Mouse (Mus musculus) kidney, postnatal 10 days (tissue): ENCODE data around the gene Spryd3.
"Not testable (repeated sequence)": the region's sequence is repeated elsewhere in the genome, so short reads cannot be mapped to it uniquely, and the experiment has no call there.

Experiments
- DNase-seq: peaks from one replicate; pipeline ENCODE4 v3.0.0; 2021; ENCODE audit warnings: mixed read lengths

Gene Spryd3

DNA sequence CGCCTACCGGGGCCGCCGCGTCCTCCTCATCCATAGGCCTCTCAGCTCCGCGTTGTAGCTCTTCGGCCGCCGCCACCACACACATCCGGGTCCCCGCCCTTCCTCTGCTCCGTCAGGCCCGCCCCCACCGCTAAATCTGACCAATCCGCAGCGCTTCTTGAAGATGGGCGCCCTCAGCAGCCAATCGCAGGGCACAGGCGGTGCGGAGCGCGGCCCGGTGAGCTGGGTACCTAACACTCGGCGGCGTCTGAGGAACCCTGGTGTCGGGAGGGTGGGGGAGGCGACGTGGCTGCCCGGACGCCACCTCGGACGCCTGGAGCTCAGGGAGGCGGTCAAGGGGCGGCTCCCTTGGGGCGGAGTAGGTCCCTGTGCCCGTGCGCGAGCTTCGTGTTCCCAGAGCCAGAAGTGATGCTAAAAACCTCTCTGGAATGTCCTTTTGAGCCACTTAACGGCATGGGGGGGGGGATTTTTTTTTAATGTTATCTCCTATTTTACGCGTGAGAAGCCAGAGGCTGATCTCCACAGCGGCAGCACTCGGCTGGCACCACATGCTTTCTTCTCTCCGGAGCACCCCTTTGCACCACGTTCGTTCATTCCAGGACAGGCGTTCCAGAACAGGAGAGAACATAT is at the start of gene Spryd3:
Spryd3 (minus strand) TSS at position 106 of the 630 bp plus-strand sequence.
- DNase-seq = peak; percentile 97

DNA sequence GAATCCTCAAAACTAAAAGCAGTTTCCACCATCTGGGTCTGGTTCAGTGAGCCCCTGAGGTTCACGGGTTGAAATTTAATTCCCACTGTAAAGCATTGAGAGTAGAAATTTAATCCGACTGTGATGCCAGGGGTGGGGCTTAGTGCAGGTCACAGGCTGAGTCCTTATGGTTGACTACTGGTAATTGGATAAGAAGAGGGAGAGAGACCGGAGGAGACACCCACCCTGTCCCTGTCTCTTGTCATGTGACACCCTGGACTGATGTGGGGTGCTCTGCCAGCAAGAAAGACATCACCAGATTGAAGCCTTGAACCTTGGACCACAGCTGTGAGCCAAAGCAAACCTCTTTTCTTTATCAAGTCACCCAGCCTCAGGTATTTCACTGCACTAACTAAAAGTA is 47.0 kb upstream of the Spryd3 start:
- peak; percentile 53 for DNase-seq

DNA sequence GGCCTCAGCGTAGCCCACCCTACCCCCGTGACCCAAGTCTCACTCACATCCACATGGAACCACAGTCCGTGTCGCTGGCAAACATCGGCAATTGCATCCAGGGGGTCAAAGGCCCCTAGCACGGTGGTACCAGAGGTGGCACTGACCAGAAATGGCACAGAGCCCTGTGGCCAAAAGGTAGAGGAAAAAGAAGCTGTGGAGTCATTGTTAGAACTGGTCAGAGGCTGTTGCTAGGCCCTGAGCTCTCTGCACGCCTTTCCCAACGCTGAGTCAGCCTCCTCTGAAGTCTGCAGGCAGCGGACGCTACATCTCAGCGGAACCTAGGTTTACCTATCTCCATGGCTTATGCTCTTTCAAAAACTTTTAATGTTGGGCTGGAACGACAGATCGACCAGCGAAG is 43.9 kb upstream of the Spryd3 start:
- no peak for DNase-seq

DNA sequence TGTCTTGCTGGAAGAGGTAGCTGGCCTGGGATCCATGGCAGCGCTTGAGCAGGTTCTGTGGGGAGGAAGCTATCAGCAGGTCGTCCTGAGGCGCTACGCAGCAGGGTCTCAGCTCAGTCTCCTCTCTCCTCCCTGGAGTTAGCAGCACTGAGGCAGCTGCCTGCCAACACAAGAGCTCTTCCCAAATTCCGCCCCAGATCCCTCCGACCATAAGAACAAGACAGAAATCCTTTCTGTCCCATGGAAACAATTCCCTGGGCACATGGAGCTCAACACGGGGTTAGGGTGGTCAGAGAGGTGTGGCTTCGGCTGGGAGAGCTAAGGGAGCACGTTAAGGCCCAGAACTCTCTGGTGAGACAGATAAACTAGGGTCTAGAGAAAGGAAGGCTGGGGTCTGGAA is 43.1 kb upstream of the Spryd3 start:
- no peak for DNase-seq

DNA sequence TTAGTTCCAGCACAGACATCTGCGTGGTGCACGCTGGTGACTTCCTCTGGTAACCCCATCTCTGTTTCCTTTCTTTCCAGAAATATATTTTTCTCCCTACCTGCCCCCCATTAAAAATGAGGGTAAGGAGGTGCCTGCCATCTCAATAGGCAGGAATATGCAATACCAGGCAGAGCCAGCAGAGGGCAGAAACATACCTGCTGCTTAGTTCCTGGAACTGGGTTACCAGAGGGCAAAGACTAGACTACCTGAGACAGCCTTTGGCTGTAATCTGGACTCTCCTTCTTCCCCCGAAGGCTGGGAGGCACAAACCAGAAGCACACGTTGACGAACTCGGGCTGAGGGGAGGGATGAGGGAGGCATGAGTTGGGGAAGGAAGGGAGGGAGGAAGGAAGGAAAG is 42.2 kb upstream of the Spryd3 start:
- peak; percentile 90 for DNase-seq

DNA sequence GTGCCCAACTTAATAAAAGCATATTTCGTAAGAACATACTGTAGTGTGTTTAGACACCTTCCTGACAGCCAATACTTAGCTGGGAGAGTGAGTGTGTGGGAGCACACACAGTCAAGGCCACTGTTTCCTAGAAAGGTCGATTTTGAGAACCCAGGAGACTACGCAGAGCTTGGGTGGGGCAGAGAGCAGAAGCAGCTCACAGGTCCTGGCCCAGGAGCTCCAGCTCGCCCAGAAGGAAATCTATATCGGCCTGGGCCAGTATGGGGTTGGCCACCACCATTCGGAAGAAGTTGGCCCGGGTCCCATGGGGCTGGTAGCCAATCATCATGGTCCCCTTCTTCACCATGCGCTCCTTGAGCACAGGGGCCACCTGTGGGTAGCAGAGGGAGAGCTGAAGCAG is 41.4 kb upstream of the Spryd3 start:
- peak; percentile 23 for DNase-seq

DNA sequence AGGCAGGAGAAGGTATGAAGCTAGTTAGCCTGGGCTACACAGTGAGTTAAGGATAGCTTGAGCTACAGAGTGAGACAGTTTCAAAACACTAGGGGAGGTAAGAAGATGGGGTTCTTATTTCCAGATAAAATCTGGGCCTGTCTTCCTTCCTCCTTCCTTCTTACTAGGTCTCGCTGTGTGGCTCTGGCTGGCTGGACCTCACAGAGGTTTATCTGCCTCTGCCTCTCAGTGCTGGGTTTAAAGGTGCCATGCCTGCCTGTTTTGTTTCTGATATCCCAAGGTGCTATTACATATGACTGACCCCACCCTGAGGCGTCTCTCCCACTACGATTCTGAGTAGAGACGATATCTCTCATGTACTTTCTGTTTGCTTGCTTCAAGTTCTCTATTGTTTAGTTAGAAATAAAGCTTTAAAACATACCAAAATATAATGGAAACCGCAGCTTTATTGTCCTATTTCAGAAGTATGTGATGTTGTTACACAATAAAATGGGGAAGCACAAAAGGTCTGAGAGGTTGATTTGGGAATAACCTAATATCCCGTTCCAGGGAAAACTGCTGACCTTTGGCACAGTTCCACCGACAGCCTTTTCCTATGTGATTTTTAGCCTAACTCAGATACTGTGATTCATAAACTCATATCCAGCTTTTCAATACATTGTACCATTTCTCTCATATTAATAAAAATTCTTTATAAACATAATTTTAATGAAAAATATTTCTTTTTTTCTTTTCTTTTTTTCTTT is 40.7 kb upstream of the Spryd3 start:
- peak; percentile 41 for DNase-seq

DNA sequence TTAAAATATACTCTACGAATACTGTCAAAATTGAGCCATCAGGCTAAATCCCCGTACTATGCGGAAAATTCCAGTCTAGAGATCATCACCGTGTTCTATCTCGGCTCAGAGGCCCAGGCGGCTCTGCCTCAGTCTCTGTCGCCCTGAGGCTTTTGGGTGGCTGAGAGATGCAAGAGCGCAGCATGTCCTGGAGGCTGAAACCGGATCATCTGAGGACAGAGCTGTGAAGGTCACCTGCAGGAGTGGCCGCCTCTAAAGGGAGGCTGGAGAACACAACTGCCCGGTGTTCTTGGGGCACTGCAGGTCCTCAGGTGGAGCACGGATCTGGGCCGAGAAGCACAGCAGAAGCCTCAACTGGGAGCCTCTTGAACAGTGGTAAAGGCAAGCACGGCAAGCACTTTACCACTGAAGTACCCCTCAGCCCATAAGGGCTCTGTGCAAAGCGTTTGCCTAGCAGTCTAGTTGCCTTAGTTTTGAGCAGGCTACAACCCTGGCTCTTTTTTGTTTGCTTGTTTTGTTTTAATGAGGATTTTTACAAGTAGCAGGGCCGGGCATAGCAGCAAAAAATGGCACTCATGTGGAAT is 39.8 kb upstream of the Spryd3 start:
- no peak for DNase-seq

DNA sequence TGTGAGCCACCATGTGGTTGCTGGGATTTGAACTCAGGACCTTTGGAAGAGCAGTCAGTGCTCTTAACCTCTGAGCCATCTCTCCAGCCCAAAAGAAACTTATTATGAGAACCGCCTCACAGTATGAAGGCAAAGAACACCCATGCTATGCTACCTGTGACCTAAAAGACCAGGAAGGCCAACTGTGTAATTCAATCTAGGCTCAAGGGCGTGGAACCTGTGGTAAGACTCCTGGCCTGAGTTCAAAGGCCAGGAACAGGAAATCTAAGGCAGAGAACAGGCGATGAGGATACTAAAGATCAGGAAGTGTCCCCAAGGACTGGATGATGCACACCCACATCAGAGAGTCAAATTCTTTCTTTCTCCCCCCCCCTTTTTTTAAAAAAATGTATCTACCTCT is 37.5 kb upstream of the Spryd3 start:
- no peak for DNase-seq

DNA sequence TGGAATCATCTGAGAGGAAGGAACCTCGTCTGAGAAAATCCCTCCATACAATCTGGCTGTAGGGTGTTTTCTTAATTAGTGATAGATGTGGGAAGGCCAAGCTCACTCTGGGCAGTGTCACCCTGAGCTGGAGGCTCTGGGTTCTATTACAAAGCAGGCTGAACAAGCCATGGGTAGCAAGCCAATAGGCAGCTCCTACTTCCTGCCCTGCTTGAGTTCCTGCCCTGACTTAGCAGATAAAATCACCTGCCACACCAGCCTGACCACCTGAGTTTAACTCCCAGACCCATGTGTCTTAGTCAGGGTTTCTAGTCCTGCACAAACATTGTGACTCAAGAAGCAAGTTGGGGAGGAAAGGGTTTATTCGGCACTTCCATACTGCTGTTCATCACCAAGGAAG is 33.0 kb upstream of the Spryd3 start:
- DNase-seq = peak; percentile 13

DNA sequence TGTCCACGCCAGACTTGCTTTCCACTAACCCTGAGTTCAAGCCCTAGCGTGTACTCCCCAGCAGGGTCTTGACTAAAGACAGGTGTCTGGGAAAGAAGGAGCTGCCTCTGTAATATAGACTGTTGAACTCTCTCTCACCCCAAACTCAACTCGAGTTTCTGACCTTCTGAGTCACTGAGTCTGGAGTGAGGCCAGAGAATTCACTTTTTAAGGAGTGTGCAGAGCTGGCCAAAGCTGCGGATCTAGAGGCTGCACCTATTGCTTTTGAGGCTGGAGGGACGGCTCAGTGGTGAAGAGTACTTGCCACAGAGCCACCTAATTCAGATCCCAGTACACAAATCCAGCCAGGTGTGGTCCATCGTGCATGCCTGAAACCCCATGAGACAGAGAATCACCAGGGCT is 31.6 kb upstream of the Spryd3 start:
- peak; percentile 37 for DNase-seq

DNA sequence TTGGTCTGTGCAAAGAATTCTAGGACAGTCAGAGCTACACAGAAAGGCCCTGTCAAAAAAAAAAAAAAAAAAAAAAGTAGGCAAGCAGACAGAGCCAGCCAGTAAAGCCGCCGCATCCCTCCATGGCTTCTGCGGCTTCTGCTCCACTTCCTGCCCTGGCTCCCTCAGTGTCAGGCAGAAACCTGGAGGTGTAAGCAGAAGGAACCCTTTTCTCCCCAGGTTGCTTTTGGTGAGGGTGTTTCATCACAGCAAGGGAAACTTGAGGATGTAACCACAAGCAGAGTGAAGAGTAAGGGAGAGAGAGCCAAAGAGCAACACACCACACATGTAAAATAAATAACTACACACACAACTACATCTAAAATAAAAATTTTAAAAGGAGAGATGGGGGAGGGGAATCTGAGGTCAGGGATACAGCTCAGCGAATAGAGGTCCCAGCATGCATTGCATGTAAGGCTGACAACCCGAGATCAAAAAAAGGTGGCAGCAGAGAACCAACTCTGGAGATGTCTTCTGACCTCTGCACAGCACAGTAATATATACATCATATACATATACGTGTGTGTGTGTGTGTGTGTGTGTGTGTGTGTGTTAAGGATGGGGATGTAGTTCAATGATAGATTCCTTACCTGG is 29.6 kb upstream of the Spryd3 start:
- DNase-seq = no peak

DNA sequence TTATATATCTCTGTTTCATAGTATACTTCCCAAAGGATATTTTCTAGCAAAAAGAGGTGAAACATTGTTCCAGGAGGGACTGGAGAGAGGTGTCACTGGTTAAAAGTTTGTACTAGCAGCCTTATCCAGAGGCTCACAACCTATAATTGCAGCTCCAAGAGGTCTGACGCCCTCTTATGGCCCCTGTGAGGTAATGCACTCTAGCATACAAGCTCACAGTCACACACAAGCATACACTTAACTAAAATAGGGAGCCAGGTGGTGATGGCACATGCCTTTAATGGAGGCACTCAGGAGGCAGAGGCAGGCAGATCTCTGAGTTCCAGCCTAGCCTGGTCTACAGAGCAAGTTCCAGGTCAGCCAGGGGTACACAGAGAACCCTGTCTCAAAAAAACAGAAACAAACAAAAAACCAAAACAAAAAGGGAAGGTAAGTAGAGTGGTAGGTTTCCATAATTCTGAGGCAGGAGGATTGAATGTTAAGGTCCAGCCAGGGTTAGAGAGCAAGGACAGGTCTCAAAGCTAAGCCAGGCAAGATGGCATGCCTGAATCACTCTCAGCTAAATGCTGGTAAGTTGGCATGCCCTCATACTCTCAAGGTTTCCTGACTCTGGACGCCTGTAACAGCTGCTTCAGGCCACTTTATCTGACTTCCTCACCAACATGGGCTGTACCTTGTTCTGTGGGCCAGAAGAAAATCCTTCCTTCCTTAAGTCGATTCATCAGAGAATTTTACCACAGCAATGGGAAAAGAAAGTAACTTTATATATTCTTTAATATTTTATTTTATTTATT is 28.1 kb upstream of the Spryd3 start:
- no peak for DNase-seq

DNA sequence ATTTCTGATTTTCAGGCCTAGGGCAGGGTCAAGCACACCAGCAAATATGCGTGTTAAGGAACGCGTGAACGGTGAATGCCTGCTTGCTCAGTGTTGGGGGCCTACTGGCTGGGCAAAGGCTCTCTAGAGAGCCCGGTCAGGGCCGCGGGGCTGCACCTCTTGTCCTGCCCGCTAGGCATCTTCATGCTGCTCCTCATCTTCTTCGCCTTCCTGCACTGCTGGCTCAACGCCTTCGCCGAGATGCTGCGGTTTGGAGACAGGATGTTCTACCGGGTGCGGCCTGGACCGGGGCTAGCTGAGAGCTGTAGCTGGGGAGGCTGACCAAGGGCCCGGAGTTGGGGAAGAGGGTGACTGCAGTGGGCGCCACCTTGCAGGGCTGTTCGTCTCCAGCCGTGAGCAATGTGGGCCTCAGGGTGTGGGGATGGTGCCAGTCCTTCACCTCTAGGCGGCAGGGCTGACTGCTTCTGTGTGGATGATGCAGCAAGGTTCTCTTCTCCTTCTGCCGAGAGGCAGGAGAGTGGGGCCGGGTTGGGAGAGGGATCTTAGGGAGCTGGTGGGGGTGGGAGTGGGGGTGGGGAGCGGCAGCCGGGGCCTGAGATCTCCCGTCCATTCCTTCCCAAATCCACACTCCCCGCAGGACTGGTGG is 24.5 kb upstream of the Spryd3 start:
- DNase-seq = peak; percentile 9

DNA sequence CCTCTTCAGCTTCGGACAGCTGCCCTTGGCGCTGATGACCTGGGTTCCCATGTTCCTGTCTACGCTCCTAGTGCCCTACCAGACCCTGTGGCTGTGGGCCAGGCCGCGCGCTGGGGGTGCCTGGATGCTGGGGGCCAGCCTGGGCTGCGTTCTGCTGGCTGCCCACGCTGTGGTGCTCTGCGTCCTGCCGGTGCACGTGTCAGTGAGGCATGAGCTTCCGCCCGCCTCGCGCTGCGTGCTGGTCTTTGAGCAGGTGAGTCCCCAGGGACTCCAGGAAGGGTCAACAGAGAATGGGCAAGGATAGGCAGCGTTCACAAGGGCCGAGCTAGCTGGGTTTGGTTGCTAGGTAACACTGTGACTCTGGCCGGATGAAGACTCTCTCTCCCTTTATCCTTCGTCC is 20.8 kb upstream of the Spryd3 start:
- DNase-seq = peak; percentile 13

DNA sequence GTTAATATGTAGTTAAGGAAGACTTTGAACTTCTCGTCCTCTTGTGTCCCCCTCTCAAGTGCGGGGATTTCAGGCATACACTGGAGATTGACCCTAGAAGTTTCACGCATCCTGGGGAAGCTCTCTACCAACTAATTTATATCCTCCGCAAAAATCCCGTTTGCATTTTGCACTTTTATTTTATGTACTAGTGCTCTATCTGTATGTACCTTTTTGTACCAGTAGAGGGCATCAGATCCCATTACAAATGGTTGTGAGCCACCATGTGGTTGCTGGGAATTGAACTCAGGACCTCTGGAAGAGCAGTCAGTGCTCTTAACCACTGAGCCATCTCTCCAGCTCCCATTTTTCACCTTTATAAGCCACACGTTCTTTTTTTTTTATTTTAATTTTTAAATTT is 19.0 kb upstream of the Spryd3 start:
- not testable (repeated sequence) for DNase-seq

DNA sequence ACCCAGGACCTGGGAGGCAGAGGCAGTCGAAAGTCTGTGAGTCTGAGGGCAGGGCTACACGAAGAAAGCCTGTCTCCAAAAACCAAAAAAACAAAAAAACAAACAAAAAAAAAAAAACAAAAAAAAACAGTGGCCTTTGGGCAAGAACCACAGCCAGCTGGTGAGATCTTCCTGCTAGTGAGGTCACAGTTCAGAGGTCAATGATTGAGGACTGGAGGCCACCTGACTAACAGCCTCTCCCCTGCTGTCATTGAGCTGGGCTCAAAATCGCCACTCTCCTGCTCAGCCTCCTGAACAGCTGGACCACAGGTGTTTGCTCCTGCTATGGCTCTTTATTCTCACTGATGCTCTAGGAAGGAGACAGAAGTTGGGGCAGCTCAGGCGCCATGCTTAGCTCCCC is 16.6 kb upstream of the Spryd3 start:
- DNase-seq = peak; percentile 10

DNA sequence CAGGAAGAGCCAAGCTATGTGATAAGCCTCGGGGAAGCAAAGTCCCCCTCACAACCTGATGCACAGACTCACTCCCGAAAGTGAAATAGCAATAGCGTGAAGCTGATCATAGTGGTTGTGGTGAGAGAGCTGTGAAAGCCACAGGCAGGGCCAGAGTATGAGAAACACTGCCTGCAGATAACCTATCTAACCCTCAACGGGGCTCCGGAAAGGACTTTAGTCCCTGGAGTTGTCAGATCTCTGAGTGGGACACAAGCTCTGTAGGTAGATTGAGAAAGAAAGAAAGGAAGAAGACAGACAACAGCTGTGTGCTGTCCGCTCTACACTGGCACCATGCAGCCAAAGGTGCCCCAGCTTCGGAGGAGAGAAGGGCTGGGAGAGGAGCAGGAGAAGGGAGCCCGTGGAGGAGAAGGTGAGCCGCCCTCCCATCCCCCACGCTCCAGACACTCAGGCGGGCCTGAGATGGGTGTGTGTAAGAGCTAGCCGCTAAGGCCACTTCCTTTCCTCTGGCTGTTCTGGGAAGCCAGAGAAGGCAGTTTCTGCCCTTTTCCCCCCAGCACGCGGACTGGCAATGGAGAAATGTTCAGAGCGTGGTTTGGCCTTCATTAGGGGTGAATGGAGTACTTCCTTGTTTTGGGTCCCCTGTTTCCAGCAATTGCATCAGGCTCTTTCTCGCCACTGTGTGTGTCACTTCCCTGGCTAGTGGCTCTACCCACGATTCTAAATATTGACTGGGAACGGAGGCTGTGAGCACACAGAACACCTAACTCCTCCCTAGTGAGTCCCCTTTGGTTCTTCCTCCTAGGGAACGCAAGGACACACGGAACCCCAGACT is 14.5 kb upstream of the Spryd3 start, which contains the start of gene Soat2:
Soat2 (plus strand) TSS at position 226 of the 835 bp plus-strand sequence.
- peak; percentile 69 for DNase-seq

DNA sequence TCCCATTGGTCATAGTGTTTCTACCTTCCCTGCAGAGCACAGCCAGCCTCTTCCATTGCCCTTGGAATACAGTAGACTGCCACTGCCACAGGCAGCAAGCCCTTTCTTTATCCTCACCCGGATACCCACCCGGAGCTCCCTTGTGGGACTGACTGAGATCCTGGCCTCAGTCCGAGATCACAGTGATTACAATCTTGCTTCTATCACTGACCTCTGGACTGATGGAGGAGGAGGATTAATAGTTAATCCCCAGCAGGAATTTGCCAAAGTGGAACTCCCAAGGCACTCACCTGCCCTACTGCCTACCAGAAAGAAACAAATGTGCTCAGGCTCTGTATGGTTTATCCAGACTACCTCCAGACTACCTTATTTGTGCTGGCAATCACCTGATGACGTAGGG is 13.5 kb upstream of the Spryd3 start:
- peak; percentile 26 for DNase-seq

DNA sequence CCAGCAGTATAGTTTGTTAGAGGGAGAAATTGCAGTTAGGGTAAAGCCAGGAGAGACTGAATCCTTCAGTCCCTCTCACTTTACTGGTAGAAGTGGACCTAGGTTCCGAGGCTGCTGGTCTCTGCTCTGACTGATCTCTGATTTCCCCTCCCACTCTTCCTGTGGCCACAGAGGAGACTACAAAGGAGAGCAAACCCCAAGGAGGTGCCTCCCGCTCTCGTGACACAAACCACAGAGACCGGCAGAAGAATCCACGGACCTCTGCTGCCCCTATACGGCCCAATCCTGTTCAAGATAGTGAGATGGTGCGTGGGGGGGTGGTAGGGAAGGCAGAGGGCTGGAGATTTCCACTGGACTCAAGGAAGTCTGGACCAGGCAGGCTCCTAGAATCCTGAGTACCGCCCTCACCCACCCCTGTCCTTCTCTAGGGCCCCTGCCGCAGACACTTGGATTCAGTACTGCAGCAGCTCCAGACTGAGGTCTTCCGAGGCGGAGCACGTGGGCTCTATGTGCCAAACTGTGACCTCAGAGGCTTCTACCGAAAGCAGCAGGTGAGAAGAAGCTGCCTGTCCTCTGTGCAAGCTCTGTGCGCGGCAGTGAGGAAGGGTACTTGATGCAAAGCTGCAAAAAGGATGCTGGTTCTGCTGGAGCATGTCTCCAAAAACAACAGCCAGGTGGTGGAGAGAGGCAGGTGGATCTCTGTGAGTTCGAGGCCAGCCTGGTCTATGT is 11.8 kb upstream of the Spryd3 start:
- DNase-seq = peak; percentile 6

DNA sequence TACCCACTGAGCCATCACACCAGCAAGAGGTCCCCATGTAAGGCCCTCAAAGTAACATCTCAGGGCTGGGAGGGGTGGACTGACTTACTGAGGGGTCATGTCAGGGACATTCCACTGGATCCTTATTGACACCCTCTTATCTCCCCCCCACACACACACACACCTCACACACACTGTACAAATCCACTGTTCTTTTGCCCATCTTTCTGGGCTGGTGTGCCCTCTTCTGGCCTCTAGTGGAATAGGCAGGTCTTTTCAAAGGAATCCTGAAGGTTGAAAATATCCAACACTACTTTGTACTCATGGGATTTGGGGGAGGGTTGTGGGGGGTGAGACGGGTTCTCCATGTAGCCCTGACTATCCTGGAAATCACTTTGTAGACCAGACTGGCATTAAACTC is 10.8 kb upstream of the Spryd3 start:
- DNase-seq = peak; percentile 71
